Mouse (Mus musculus): ENCODE data around the gene Fam76b. TPM values are rescaled to one million over a fixed set of nuclear protein-coding genes. Genes with fewer than 3 reads are reported as not detected.

Fam76b gene
- polyA plus RNA-seq, 1 experiment from 2014 or later: 25.4 TPM

GRCm38 (mm10) chr9:13902030-13902429 is 74.5 kb downstream of the Fam76b start:
- ATAC-seq (replicated peaks; ENCODE audit: low FRiP score): no peak
- no peaks in the 10 kb centered on the region for H3K9me3 ChIP-seq (replicated peaks)
- no peak overlapping the region for H3K27ac ChIP-seq
- H3K9ac ChIP-seq: no peak overlapping the region
- no peaks in the 10 kb centered on the region for H3K27me3 ChIP-seq
- no peak overlapping the region for H3K4me3 ChIP-seq (replicated peaks)
- no peaks in the 10 kb centered on the region for H3K36me3 ChIP-seq
- H3K4me2 ChIP-seq: no peak overlapping the region
- H3K4me1 ChIP-seq: no peaks in the 10 kb centered on the region
- WGBS: 88% methylated on average over 3 of the region's 3 CpGs

DNA sequence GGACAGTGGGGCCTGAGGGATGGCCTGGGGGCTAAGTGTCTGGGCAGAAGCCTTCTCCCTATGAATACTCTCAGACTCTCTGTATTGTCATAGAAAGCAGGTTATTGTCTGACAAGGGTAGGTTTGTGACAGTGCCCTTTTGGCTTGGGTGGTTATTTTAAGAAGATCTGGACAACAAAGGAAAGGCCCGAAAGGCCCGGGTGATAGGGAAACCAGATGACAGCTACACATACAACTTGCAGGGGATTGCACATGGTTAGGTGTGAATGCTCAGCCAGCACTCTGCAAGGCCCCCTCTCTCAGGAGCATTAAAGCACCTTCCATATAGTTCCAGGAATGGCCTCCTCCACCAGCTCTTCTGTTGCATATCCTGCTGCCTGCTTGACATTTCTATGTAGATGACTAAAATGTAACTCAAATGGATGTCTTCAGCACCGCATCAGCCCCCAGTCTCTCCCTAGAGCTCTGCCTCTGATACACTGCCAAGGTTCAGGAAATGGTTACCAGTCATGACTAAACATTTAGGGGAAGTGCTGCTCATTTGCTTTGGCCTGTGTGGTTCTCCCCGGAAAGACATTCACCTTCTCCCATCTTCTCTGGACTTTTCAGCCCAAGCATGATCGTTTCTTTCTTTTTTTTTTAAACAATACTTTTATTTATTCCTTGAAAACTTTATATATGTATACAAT is 76.7 kb downstream of the Fam76b start:
- no peak overlapping the region for H3K27ac ChIP-seq
- H3K36me3 ChIP-seq: no peaks in the 10 kb centered on the region
- H3K27me3 ChIP-seq: no peaks in the 10 kb centered on the region
- ATAC-seq (replicated peaks; ENCODE audit: low FRiP score): no peak
- H3K9me3 ChIP-seq (replicated peaks): no peaks in the 10 kb centered on the region
- 76% methylated on average over 5 of the region's 5 CpGs for WGBS
- H3K4me2 ChIP-seq: no peak overlapping the region
- no peak overlapping the region for H3K9ac ChIP-seq
- H3K4me3 ChIP-seq (replicated peaks): no peak overlapping the region
- H3K4me1 ChIP-seq: no peaks in the 10 kb centered on the region

Other genes with a start within 250 kb of the Fam76b start
- gene Mtmr2, start 79.3 kb upstream of the Fam76b start, polyA plus RNA-seq (2015; fragmentation: Nextera tagmentation; extraction: Ambion mirVana): 86.5 and 87.7 TPM in 2 replicates
- gene Cep57, start 609 bp upstream of the Fam76b start, polyA plus RNA-seq (2015; fragmentation: Nextera tagmentation; extraction: Ambion mirVana): 56.1 and 62.0 TPM in 2 replicates

Measured in kidney, embryonic 15.5 days (tissue).